Mouse (Mus musculus) WW6 (cell line): ENCODE measurements around the gene Fosb.
A peak's percentile ranks its signal among the peaks of the same experiment; 100 is the strongest.

ENCODE experiments used
- DNase-seq: peaks from one replicate; pipeline ENCODE4 v3.0.0-alpha.2; 2013; ENCODE audit warnings: low read depth, low spot score

Gene Fosb

GRCm38 (mm10) chr7:19331910-19332309 lies 22.1 kb upstream of the Fosb start:
- DNase-seq = no peak

GRCm38 (mm10) chr7:19328425-19328824 lies 18.6 kb upstream of the Fosb start:
- DNase-seq = no peak

DNA sequence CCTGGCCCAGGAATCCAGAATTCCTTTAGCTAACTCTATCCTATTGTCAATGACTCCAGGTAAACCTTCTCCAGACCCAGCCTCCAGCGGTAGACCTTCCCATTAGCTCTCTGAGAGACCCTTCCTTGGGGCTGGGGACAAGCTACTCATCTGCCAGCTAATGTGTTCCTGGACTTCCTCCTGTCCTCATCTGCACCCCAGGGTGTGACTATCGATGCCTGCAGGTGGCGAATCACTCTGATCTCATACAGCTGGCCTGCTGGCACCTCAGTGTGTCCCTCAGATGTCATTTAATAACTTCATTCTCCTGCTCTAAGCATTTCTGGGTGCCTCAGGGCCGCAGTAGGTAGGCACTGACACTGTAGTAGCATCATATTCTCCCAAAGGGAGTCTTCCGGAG lies 17.9 kb upstream of the Fosb start:
- no peak for DNase-seq

DNA sequence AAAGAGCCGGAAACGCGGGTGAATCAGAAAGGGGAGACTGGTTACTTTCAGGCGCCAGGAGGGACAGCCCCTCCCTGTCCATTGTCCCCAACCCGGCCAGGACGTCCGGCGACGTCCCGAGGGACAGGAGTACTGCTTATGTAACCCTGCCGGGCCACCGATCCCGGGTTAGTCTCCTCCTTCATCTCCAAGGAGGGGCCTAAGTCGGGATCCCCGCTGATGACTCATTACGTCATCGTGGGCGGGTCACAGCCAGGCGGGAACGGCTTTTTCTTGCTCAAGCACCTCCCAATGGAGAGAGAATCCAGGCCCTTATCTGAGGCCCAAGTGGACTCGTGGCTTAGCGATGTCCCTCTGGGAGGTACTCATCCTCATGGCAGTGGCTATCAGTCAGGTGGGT lies 17.3 kb upstream of the Fosb start:
- DNase-seq = no peak

GRCm38 (mm10) chr7:19326359-19326758 lies 16.5 kb upstream of the Fosb start:
- no peak for DNase-seq

- no peak for DNase-seq
Measured at GRCm38 (mm10) chr7:19325262-19326199, 15.7 kb upstream of the Fosb start.

DNA sequence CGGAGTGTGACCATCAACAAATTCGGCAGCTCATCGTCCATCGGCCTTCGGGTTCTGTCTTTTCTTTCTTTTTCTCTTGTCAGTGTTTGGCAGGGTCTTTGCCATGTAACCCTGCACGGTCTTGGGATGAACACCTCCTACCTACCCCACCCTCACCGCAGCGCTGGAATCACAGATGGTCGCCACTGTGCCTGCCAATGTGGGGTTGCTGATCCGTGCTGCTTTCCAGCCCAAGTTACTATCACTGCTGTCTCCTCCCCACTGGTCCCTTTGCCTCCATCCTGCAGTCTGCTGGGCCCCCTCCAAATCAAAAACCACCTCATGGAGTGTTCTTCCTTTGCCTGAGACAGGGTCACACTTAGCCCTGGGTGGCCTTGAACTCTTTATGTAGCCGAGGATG lies 14.4 kb upstream of the Fosb start:
- no peak for DNase-seq

- DNase-seq = no peak
Measured at GRCm38 (mm10) chr7:19322489-19322888, 12.6 kb upstream of the Fosb start.

DNA sequence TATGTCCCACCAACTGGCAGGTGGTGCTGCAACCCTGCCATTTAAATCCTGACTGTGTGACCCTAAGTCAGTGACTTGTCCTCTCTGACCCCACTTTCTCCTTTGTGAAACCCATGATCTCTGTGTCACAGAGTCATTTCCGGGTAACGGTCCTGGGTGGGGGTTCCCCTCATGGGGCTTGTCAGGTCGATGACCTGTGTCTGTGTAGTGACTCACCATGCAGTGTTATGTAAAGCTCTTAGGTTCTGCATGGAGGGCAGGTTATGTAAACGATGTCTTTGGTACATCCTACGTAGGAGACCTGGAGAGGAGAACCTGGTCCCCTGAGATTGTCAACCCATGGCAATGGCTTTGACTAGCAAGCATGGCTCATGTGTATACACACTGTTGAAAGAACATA lies 11.6 kb upstream of the Fosb start:
- no peak for DNase-seq

GRCm38 (mm10) chr7:19320637-19321036 lies 10.8 kb upstream of the Fosb start:
- DNase-seq = no peak

DNA sequence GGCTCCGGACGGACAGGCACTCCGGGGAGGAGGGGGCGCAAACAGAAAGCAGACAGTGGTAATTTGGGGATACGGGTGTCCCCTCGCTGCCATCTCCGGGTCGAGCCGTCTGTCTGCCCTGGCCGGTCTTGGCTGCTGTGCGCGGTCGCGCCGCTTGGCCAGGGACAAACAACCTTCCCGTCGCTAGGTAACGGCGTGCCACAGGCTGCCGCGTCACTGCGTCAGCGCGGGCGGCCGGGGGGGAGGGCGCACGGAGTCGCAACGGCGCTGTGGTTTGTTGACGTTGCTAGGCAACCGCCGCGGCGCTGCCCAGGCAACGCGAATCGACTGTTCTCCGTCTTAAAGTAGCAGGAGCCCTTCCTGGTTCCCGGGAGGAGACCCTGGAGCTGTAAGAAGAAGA lies 10.1 kb upstream of the Fosb start:
- no peak for DNase-seq

DNA sequence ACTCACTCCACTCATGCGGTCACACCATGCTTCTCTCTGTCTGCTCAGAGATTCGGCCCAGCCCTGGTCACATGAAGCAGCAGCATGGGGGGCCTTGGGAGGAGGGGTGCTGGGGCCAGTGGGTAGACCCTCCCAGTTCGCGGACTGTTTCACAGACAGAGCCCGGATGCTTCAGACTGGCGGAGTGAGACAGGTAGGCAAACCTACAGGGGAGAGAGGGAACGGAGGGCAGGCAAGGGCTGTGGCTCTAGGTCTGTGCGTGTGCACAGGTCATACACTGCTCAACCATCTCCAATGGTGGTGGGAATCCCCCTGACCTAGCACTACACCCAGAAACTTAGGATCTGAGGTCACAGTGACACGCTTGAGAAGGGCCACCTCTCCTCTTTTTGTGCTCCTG lies 9.6 kb upstream of the Fosb start:
- no peak for DNase-seq

DNA sequence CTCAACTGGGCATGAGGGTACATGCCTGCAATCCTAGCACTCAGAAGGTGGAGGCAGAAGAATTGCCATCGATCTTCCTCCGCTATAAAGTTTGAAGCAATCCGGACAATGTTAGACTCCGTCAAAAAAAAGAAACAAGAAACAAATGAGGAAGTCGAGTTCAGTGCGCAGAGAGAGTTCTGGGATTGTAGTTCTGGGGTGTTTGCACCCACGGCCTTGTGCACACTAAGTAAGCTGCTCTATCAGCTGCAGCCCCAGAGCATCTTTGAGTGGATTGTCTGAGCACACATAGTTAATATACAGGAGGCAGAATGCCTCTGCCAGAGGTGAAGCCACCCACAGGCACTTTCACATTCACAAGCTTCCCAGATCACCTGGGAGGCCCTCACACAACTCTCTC lies 8.8 kb upstream of the Fosb start:
- no peak for DNase-seq

DNA sequence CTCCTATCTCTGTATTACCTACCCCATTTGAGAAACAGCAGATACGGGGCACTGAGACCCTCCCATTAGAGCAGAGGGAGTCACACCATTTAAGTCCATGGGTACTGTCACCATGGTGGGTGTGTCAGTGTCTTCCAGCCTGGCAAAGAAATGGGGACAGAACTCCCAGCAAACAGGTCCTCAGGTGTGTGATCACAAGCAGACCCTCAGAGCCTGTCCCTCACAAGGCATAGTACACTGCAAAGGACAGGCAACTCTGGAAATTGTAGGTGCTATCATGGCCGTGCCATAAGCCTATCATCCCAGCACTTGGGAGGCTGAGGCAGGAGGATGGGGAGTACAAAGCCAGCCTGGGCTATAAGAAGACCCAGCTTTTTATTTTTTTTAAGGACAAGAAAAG lies 8.3 kb upstream of the Fosb start:
- no peak for DNase-seq

GRCm38 (mm10) chr7:19316451-19317161 lies 6.8 kb upstream of the Fosb start:
- DNase-seq = no peak

- no peak for DNase-seq
Measured at GRCm38 (mm10) chr7:19314033-19314432, 4.2 kb upstream of the Fosb start.

DNA sequence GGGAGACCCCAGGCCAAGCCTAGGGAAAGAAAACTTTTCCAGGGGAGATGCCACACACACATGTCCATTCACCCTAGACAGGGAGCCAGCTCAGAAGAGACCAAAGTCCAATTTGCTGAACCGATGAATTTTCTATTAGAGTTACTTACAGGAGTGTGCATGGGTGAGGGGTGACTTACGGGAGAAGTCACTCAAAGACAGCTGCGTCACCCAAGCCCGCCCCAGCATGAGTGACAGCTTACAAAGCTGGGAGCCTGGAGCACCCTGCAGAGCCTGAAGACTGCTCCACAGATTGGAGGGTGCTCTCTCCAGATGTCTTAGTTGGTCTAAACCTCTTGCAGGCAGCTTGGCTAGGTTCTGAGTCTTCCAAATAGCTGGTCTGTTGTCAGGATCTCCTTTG lies 2.1 kb upstream of the Fosb start:
- DNase-seq = no peak

DNA sequence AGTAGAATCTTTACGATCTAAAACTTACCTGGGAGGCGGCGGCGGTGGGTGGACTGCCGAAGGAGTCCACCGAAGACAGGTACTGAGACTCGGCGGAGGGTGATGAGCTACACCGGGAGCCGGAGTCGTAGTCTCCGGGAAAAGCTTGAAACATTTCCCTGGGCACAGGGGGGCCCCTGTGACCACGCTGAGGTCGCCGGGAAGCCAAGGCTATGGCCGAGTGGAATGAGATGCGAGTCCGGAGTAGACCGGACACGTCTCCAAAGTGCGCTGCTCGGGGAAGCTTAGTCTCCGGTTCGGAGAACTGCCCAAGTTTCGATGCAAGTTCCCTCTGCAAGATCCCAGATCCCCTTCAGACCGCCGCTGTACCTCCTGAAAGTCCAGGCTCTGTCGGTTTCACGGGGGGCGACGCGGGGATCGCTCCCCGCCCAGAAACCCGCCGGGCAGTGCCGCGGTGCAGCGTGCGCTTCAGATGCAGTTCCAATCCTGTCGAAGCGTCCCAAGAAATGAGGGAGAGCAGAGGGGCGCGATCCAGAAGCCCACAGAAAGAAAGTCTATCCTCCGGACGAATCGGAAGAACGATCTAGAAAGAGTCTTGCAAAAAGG lies 470 bp downstream of the Fosb start:
- no peak for DNase-seq

DNA sequence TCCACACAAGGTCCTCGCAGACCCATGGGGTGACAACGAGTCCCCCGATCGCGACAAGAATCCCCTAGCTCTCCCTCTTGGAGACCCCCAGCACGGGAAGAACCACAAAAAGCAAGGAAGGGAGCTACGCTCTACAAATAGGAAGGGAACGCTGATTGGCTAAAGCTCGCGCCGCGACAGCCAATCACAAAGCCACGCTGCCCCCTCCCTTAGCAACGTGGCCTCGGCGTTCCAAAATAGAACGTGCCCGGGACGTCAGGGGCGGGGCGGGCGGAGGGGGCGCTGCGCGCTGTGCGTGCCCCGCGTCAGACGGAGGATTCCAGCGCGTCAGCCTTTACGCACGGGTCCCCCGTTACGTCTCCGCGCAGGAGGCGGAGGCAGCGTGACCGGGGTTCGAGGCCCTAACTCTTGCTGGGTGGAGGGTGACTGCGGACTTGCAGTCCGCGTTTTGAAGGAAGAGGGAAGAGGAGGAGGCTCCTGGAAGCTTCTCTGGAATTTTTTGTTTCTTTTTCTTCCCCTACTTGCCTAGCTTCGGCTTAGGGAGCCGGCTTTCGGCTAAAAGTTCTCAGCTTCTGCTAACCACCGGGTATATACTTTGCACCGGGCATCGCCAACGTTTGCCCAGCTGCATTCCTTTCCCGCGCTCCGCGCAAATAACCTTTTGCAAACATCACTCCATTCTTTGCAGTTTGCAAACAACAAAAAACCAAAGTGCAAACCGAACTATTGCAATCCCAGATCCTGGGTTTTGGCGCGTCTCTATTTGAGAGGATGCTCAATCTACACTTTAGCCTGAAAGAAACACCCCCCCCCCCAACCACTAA lies 1.2 kb downstream of the Fosb start:
- peak; percentile 86 for DNase-seq

GRCm38 (mm10) chr7:19307739-19308453 lies 2.0 kb downstream of the Fosb start:
- no peak for DNase-seq
